Mouse (Mus musculus): ENCODE measurements around the gene Nhsl1.

DNA sequence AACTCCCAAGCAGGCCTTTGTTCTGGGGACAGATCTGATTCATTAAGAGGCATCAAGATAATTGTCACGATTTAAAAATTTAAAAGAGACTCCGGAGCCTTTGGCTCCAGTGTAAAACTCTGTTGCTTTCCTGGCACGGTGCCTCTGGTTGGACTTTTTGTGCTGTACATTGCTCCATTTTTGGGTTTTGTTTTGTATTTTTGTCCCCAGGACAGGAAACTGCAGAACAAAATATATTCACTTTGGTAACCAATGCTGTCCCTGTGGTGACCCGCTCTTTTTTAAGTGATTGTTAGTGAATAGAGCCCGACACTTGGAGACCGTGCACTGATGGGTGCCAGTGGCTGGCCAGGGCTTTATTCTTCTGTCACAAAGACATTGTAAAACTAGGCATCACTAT, 41.4 kb downstream of the Nhsl1 start:
- TF ChIP-seq GATA1 (IDR thresholded peaks at IDR 0.05; ENCODE audit: borderline replicate concordance, low read length) (no peak), FLI1 (IDR thresholded peaks at IDR 0.05; ENCODE audit: low read length) (no peak)

All from megakaryocyte, embryonic 14.5 days (primary cell).